Mouse (Mus musculus) C2C12 (cell line): ENCODE results near the gene Cdkn1b. TPM values are rescaled to one million over a fixed set of nuclear protein-coding genes. Genes with fewer than 3 reads are reported as not detected.

Source experiments
- H3K27me3 ChIP-seq: one replicate; pipeline ENCODE4 v1.6.1; 2011; ENCODE audit not compliant: control insufficient read depth, insufficient read depth, insufficient read length
- H3K36me3 ChIP-seq: one replicate; pipeline ENCODE4 v1.6.1; 2011; ENCODE audit not compliant: control insufficient read depth, insufficient read depth
- H3K4me3 ChIP-seq: one replicate; pipeline ENCODE4 v1.5.1; 2011; ENCODE audit warnings: mild to moderate bottlenecking, control low read depth; ENCODE audit not compliant: poor library complexity, insufficient read depth, severe bottlenecking
- H3K79me2 ChIP-seq: one replicate; pipeline ENCODE4 v1.6.1; 2011; ENCODE audit not compliant: control insufficient read depth, insufficient read depth
- H3K79me3 ChIP-seq: one replicate; pipeline ENCODE4 v1.6.1; 2011; ENCODE audit warnings: low read depth, control low read depth
- H3ac ChIP-seq: one replicate; pipeline ENCODE3; 2011; ENCODE audit warnings: low read depth; ENCODE audit not compliant: control insufficient read depth, insufficient read length
- CEBPB ChIP-seq: IDR thresholded peaks from one replicate; pipeline ENCODE4 v1.6.1; 2011; ENCODE audit warnings: low read depth, mild to moderate bottlenecking, control low read depth, moderate library complexity
- CTCF ChIP-seq: IDR thresholded peaks from one replicate; pipeline ENCODE4 v1.5.1; 2011; ENCODE audit not compliant: control insufficient read depth, insufficient read depth, insufficient read length
- FOSL1 ChIP-seq: IDR thresholded peaks from one replicate; pipeline ENCODE4 v1.8.0; 2011; ENCODE audit warnings: mild to moderate bottlenecking, low read length; ENCODE audit not compliant: poor library complexity, insufficient read depth, severe bottlenecking
- MAX ChIP-seq: IDR thresholded peaks from one replicate; pipeline ENCODE4 v1.6.1; 2011; ENCODE audit warnings: mild to moderate bottlenecking, control low read depth
- MYOD1 ChIP-seq: IDR thresholded peaks from one replicate; pipeline ENCODE4 v1.6.1; 2011; ENCODE audit warnings: low read depth; ENCODE audit not compliant: control insufficient read depth, insufficient read length
- MYOG ChIP-seq: IDR thresholded peaks from one replicate; pipeline ENCODE4 v1.6.1; 2011; ENCODE audit not compliant: control insufficient read depth, insufficient read length; ENCODE audit errors: extremely low read depth
- USF1 ChIP-seq: IDR thresholded peaks from one replicate; pipeline ENCODE4 v1.6.1; 2011; ENCODE audit warnings: low read depth, mild to moderate bottlenecking, control low read depth, moderate library complexity
- polyA plus RNA-seq: library from polyadenylated mRNA; unstranded; fragments of >200 nt; fragmentation: generic; extraction: Trizol; gene quantifications from one replicate; pipeline ENCODE4 v1.2.1, GENCODE M21; 2012; ENCODE audit warnings: missing spikeins

Gene Cdkn1b
- polyA plus RNA-seq, 1 experiment: 15.8 TPM

DNA sequence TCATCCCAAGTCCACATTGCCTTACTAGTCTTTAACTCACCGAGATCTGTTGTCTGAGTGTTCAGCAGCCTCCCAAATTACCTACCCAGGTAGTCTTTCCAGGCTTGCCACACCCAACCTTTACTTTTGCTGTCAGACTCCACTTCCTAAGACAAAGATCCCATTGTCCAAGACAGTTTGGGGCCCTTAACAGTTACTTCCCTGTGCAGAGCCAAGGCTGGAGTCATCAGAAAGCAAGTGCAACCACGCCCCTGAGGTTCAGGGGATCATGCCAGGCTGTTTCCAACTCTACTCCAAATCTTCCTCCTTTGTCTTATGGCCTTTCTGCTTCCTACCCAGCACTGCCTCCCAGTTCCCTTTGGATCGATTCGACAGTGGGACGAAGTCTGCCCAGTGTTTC lies 5.7 kb upstream of the Cdkn1b start:
- H3ac ChIP-seq: no peak overlapping the region
- no peaks in the 10 kb centered on the region for H3K79me3 ChIP-seq
- no peak overlapping the region for H3K4me3 ChIP-seq
- TF ChIP-seq FOSL1 (no peak), CTCF (no peak), MAX (no peak), CEBPB (no peak), MYOD1 (no peak), MYOG (no peak)
- no peaks in the 10 kb centered on the region for H3K36me3 ChIP-seq
- no peaks in the 10 kb centered on the region for H3K27me3 ChIP-seq
- H3K79me2 ChIP-seq: no peaks in the 10 kb centered on the region

DNA sequence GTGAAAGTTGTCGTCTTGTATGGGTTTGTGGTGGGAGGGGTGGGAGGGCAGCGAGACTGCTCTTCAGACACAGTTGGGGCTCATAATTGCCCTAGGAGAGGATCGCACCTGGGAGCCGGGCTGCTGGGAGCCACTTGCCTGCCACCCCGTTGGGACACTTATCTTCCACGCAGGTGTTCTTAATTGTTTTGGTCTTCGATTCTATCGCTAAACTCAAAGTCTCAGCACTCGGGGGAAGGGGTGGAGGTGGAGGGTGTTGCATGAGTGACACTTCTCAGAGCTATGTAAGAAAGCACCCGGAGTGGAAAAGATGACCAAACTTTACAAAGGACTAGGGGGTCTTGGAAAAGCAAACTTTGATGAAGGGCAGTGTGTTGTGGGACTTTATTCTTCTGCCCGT lies 3.6 kb upstream of the Cdkn1b start:
- Histone ChIP-seq H3ac (no peak overlapping the region), H3K27me3 (no peaks in the 10 kb centered on the region), H3K36me3 (no peaks in the 10 kb centered on the region), H3K79me3 (peaks cover 11% of the 10 kb centered on the region), H3K79me2 (peaks cover 14% of the 10 kb centered on the region), H3K4me3 (no peak overlapping the region)
- no peak for TF ChIP-seq CTCF
- no peak for TF ChIP-seq USF1
- TF ChIP-seq CEBPB: no peak
- TF ChIP-seq FOSL1: no peak
- TF ChIP-seq MYOD1: no peak
- TF ChIP-seq MYOG: no peak
- TF ChIP-seq MAX: no peak

DNA sequence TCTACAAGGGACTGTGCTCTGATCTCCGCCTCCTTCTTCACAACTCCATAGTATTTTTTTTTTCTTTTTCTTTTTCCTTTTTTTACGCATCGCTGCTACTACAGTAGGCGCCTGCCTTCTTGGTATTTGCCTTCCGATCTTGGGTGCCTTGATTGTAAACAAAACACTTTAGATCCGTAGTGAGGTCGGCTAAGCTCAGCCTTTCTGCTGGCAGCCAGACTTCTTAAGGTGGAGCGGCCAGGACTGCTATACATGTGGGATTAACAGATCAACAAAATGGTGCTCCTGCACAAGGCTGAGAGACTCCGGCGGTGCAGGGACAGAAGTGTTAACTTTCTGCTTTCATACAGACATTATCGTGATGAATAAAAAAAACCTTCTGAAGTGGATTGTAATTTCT lies 3.1 kb upstream of the Cdkn1b start:
- H3K36me3 ChIP-seq: peaks cover 4% of the 10 kb centered on the region
- H3K27me3 ChIP-seq: no peaks in the 10 kb centered on the region
- no peak overlapping the region for H3ac ChIP-seq
- peaks cover 18% of the 10 kb centered on the region for H3K79me2 ChIP-seq
- H3K4me3 ChIP-seq: no peak overlapping the region
- H3K79me3 ChIP-seq: peaks cover 15% of the 10 kb centered on the region
- TF ChIP-seq MAX (no peak), MYOG (no peak), CEBPB (no peak), FOSL1 (no peak), CTCF (no peak), USF1 (no peak), MYOD1 (no peak)

DNA sequence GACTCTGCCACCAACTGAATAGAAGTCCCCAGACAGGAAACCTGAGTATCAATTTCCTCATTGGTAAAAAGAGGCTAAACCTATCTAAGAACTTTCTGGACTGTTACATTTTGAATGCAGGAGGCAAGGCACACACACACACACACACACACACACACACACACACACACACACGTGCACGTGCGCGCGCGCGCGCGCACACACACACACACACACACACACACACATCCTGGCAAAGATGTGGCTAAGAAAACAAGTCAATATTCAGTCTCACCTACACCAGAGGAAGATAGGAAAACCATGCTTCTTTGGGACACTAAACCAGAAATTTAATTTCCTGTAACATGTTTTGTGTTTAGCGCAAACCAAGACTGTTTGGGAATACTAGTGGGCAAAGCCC lies 1.4 kb upstream of the Cdkn1b start:
- peaks cover 35% of the 10 kb centered on the region for H3K79me2 ChIP-seq
- TF ChIP-seq CTCF (no peak), MYOD1 (no peak), MAX (no peak), USF1 (no peak), MYOG (no peak), CEBPB (no peak), FOSL1 (no peak)
- H3K79me3 ChIP-seq: peaks cover 31% of the 10 kb centered on the region
- H3K36me3 ChIP-seq: peaks cover 20% of the 10 kb centered on the region
- H3ac ChIP-seq: no peak overlapping the region
- no peak overlapping the region for H3K4me3 ChIP-seq
- H3K27me3 ChIP-seq: no peaks in the 10 kb centered on the region

DNA sequence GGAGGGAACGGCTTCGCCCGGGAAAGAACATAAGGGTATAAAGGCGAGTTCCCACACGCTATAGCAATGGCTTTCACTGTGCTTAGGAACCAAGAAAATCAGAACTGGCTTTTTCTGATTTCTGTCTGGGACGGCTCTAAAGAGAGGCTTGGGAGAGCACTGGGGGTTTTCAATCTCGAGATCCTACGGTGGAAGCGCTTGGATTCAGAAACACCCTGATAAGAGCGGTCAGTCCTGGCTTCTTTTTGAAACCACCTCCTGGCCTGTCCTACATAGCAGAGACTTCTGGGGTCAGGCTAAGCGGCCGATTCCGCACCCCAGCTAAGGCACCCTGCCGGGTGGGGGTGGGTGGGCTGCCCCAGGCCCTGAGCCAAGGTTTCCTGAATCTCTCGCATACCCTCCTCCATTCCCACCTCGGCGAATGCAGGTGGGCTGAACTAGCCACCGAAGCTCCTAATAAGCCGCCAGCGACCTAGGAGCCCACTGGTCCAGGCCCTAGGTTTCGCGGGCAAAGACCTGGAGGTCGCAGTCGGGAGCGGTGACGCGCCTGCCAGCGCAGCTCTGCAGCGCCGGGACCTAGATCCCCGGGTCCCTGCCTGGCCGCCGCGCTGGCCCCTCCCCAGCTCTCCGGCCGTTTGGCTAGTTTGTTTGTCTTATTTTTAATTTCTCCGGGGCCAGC lies 551 bp upstream of the Cdkn1b start:
- Histone ChIP-seq H3K27me3 (no peaks in the 10 kb centered on the region), H3K79me2 (peaks cover 44% of the 10 kb centered on the region), H3K79me3 (peaks cover 40% of the 10 kb centered on the region), H3K4me3 (peak overlapping the region; percentile 79), H3K36me3 (peaks cover 27% of the 10 kb centered on the region), H3ac (peak overlapping the region; percentile 83)
- TF ChIP-seq FOSL1 (no peak), MAX (no peak), CTCF (no peak), USF1 (no peak), MYOD1 (no peak), MYOG (no peak), CEBPB (no peak)
